10 mouse cellular contexts compared by ENCODE assay signal in genomic region chr2:42661656-42662315, GRCm38 (mm10). TPM values are rescaled to one million over a fixed set of nuclear protein-coding genes. Genes with fewer than 3 reads are reported as not detected.
DNase-seq lines count a peak whose midpoint lies in the region.
"Had no signal": no experiment of that assay in that cellular context is flagged by ENCODE, and none has a peak within 500 bp of the region (broad histone marks: within the 10 kb centered on the region; RNA-seq: fewer than 3 reads in every experiment).

No protein-coding gene starts in this region.

- peak; percentile 23 to 60 for DNase-seq in cerebellum, postnatal 14 days
- DNase-seq in cerebellum, postnatal 4 days (ENCODE audit: low spot score in 2 of 2): no peak
- peak; percentile 71 for DNase-seq in layer of hippocampus, adult 9-10 months (ENCODE audit: low spot score)
- DNase-seq in layer of hippocampus, adult 8-10 months (ENCODE audit: low spot score in 2 of 2): no peak
- DNase-seq in NIH3T3 (ENCODE audit: low read depth): peak; percentile 62
- peak; percentile 63 for DNase-seq in mesoderm, embryonic 11.5 days (ENCODE audit: low read depth, low spot score)
- DNase-seq in natural killer cell, adult 2 months (ENCODE audit: low spot score in 2 of 2): no peak
- no peak for DNase-seq in urinary bladder, postnatal 10 days (ENCODE audit: low spot score)
- DNase-seq: heart, postnatal 10 days; lung, postnatal 14 days had no signal

RNA-seq across cellular contexts. Expression of gene Lrp1b, which starts 8.4 kb away (rescaled TPM):
- total RNA-seq in layer of hippocampus, adult 8-10 months (2022): 10 to 100 TPM; 66.3 to 94.2 (median 84.2) TPM

Comparison
In these comparisons a context has a peak if more than half of its experiments do, and no peak if none do; other contexts are left out.
1. DNase-seq: peak in cerebellum, postnatal 14 days (2 of 2), layer of hippocampus, adult 9-10 months (single experiment), NIH3T3 (single experiment) and mesoderm, embryonic 11.5 days (single experiment); none in cerebellum, postnatal 4 days (0 of 2), layer of hippocampus, adult 8-10 months (0 of 2), natural killer cell, adult 2 months (0 of 2) and urinary bladder, postnatal 10 days (single experiment).